Mouse (Mus musculus): ENCODE measurements at regions not wholly inside any gene's neighbourhood (a gene's known extent, or its start where the extent isn't known, plus 50 kb on each side); places are given as distances from the start of the nearest gene placed in this dataset.

GRCm38 (mm10) chr11:16559001-16559699, 50.9 kb upstream of the Sec61g start:
- peak; percentile 75 for ATAC-seq (replicated peaks; ENCODE audit: low FRiP score)
- Histone ChIP-seq H3K27me3 (replicated peaks; ENCODE audit: control insufficient read depth, insufficient read depth, low read length) (no peaks in the 10 kb centered on the region), H3K4me1 (replicated peaks; ENCODE audit: control insufficient read depth, insufficient read depth, low read length) (no peaks in the 10 kb centered on the region), H3K4me2 (peak overlapping the region; percentile 14; the same call in 1 of the 2 replicates), H3K9me3 (ENCODE audit: control insufficient read depth, low read length) (no peaks in the 10 kb centered on the region), H3K27ac (ENCODE audit: low read depth, low read length) (peak overlapping the region; percentile 52), H3K36me3 (ENCODE audit: control insufficient read depth, insufficient read depth, low read length) (no peaks in the 10 kb centered on the region), H3K9ac (ENCODE audit: low read depth, low read length) (no peak overlapping the region), H3K4me3 (ENCODE audit: low read depth, low read length) (no peak overlapping the region)
- peak; percentile 41 for DNase-seq (ENCODE audit: low spot score)
- 47% methylated on average over 16 of the region's 16 CpGs for WGBS

GRCm38 (mm10) chr11:16561727-16562126, 53.4 kb upstream of the Sec61g start:
- H3K27ac ChIP-seq (ENCODE audit: low read depth, low read length): no peak overlapping the region
- ATAC-seq (replicated peaks; ENCODE audit: low FRiP score) (no peak), DNase-seq (ENCODE audit: low spot score) (no peak)
- no peak overlapping the region for H3K9ac ChIP-seq (ENCODE audit: low read depth, low read length)
- H3K4me1 ChIP-seq (replicated peaks; ENCODE audit: control insufficient read depth, insufficient read depth, low read length): no peaks in the 10 kb centered on the region
- no peaks in the 10 kb centered on the region for H3K9me3 ChIP-seq (ENCODE audit: control insufficient read depth, low read length)
- 70% methylated on average over 4 of the region's 4 CpGs for WGBS
- no peak overlapping the region for H3K4me3 ChIP-seq (ENCODE audit: low read depth, low read length)
- H3K36me3 ChIP-seq (ENCODE audit: control insufficient read depth, insufficient read depth, low read length): no peaks in the 10 kb centered on the region
- no peak overlapping the region for H3K4me2 ChIP-seq
- no peaks in the 10 kb centered on the region for H3K27me3 ChIP-seq (replicated peaks; ENCODE audit: control insufficient read depth, insufficient read depth, low read length)

- no peak overlapping the region for H3K9ac ChIP-seq (ENCODE audit: low read depth, low read length)
- H3K4me3 ChIP-seq (ENCODE audit: low read depth, low read length): no peak overlapping the region
- H3K4me1 ChIP-seq (replicated peaks; ENCODE audit: control insufficient read depth, insufficient read depth, low read length): peaks cover 2% of the 10 kb centered on the region; the same call in 1 of the 2 replicates
- WGBS: 57% methylated on average over 4 of the region's 4 CpGs
- no peaks in the 10 kb centered on the region for H3K9me3 ChIP-seq (ENCODE audit: control insufficient read depth, low read length)
- no peak overlapping the region for H3K27ac ChIP-seq (ENCODE audit: low read depth, low read length)
- no peaks in the 10 kb centered on the region for H3K27me3 ChIP-seq (replicated peaks; ENCODE audit: control insufficient read depth, insufficient read depth, low read length)
- no peak overlapping the region for H3K4me2 ChIP-seq
- no peak for ATAC-seq (replicated peaks; ENCODE audit: low FRiP score)
- no peaks in the 10 kb centered on the region for H3K36me3 ChIP-seq (ENCODE audit: control insufficient read depth, insufficient read depth, low read length)
- DNase-seq (ENCODE audit: low spot score): no peak
These were observed 80.9 kb upstream of the Sec61g start for GRCm38 (mm10) chr11:16589085-16589680.

DNA sequence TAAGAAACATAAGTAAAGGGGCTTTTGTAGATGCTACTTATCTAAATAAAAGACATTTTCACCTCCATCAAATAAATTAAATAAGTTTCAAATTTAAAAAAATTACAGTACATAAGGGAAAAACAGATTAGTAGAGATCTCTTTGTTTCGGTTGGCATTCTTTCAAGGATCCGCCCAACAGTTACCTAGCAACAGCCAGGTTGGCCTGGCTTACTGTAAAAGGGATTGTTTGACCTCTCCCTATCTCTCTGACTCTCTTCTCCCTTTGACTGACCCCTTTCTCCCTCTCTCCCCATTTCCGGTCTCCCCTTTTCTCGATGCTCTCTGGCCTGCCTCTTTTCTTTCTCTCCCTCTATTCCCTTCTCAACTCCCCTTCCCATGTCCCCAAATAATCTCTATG, 82.3 kb upstream of the Sec61g start:
- Histone ChIP-seq H3K4me2 (no peak overlapping the region), H3K9me3 (ENCODE audit: control insufficient read depth, low read length) (no peaks in the 10 kb centered on the region), H3K9ac (ENCODE audit: low read depth, low read length) (no peak overlapping the region), H3K27me3 (replicated peaks; ENCODE audit: control insufficient read depth, insufficient read depth, low read length) (no peaks in the 10 kb centered on the region), H3K36me3 (ENCODE audit: control insufficient read depth, insufficient read depth, low read length) (no peaks in the 10 kb centered on the region), H3K27ac (ENCODE audit: low read depth, low read length) (no peak overlapping the region), H3K4me3 (ENCODE audit: low read depth, low read length) (no peak overlapping the region), H3K4me1 (replicated peaks; ENCODE audit: control insufficient read depth, insufficient read depth, low read length) (peaks cover 2% of the 10 kb centered on the region; the same call in 1 of the 2 replicates)
- DNase-seq (ENCODE audit: low spot score) (no peak), ATAC-seq (replicated peaks; ENCODE audit: low FRiP score) (no peak)
- 76% methylated on average over 4 of the region's 4 CpGs for WGBS

DNA sequence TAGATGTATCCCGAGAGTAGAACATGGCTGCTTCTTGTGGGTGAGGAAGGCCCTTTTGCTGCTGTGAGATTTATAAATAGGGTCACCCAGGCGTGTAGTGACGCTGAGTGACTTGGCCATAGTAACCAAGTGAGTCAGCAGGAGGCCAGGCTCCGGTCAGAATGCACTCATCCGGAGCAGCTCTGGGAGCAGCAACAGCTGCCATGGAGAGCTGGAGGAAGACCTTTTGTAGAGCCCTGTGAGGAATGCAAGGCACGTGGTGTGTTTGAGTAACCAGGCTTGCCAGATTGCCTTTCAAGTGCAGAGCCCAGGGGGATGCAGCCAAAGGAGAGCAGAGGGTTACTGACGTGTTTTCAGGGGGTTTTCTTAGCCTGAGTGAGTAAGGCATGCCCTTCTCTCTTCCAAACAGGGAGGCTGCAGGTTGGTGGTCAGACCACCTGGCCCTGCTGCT, 83.2 kb upstream of the Sec61g start:
- DNase-seq (ENCODE audit: low spot score) (no peak), ATAC-seq (replicated peaks; ENCODE audit: low FRiP score) (peak; percentile 71)
- Histone ChIP-seq H3K9me3 (ENCODE audit: control insufficient read depth, low read length) (no peaks in the 10 kb centered on the region), H3K4me3 (ENCODE audit: low read depth, low read length) (no peak overlapping the region), H3K27me3 (replicated peaks; ENCODE audit: control insufficient read depth, insufficient read depth, low read length) (no peaks in the 10 kb centered on the region), H3K4me2 (no peak overlapping the region), H3K27ac (ENCODE audit: low read depth, low read length) (peak overlapping the region; percentile 25; the same call in 1 of the 2 replicates), H3K4me1 (replicated peaks; ENCODE audit: control insufficient read depth, insufficient read depth, low read length) (peaks cover 2% of the 10 kb centered on the region; the same call in 1 of the 2 replicates), H3K9ac (ENCODE audit: low read depth, low read length) (no peak overlapping the region), H3K36me3 (ENCODE audit: control insufficient read depth, insufficient read depth, low read length) (no peaks in the 10 kb centered on the region)
- 22% methylated on average over 7 of the region's 7 CpGs for WGBS

DNA sequence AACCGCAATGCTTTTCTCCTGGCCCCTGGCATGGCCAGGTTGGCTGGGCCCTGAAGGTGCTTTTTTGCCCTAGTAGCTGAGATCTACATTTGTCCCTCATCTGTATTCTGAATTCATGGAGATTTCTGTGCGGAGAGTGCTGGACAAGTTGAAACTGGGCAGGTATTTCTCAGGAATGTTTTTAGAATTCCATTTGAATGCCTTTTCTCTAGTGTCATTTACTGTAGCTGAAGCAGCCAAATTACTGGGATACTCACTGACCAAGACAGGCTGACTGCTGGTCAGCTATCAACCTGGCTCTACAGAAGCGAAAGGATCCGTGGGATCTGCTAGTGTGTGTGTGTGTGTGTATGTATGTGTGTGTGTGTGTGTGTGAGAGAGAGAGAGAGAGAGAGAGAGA, 83.7 kb upstream of the Sec61g start:
- WGBS: 66% methylated on average over 4 of the region's 4 CpGs
- H3K36me3 ChIP-seq (ENCODE audit: control insufficient read depth, insufficient read depth, low read length): no peaks in the 10 kb centered on the region
- ATAC-seq (replicated peaks; ENCODE audit: low FRiP score) (no peak), DNase-seq (ENCODE audit: low spot score) (no peak)
- no peaks in the 10 kb centered on the region for H3K27me3 ChIP-seq (replicated peaks; ENCODE audit: control insufficient read depth, insufficient read depth, low read length)
- H3K27ac ChIP-seq (ENCODE audit: low read depth, low read length): peak overlapping the region; percentile 25; the same call in 1 of the 2 replicates
- no peaks in the 10 kb centered on the region for H3K9me3 ChIP-seq (ENCODE audit: control insufficient read depth, low read length)
- H3K4me1 ChIP-seq (replicated peaks; ENCODE audit: control insufficient read depth, insufficient read depth, low read length): peaks cover 2% of the 10 kb centered on the region; the same call in 1 of the 2 replicates
- no peak overlapping the region for H3K4me3 ChIP-seq (ENCODE audit: low read depth, low read length)
- no peak overlapping the region for H3K4me2 ChIP-seq
- H3K9ac ChIP-seq (ENCODE audit: low read depth, low read length): no peak overlapping the region

GRCm38 (mm10) chr11:16592766-16593165, 84.5 kb upstream of the Sec61g start:
- Histone ChIP-seq H3K36me3 (ENCODE audit: control insufficient read depth, insufficient read depth, low read length) (no peaks in the 10 kb centered on the region), H3K9ac (ENCODE audit: low read depth, low read length) (no peak overlapping the region), H3K4me2 (no peak overlapping the region), H3K9me3 (ENCODE audit: control insufficient read depth, low read length) (no peaks in the 10 kb centered on the region), H3K27me3 (replicated peaks; ENCODE audit: control insufficient read depth, insufficient read depth, low read length) (no peaks in the 10 kb centered on the region), H3K27ac (ENCODE audit: low read depth, low read length) (no peak overlapping the region), H3K4me3 (ENCODE audit: low read depth, low read length) (no peak overlapping the region), H3K4me1 (replicated peaks; ENCODE audit: control insufficient read depth, insufficient read depth, low read length) (peaks cover 2% of the 10 kb centered on the region; the same call in 1 of the 2 replicates)
- DNase-seq (ENCODE audit: low spot score): no peak
- ATAC-seq (replicated peaks; ENCODE audit: low FRiP score): no peak; the same call in 1 of the 2 replicates
- WGBS: 84% methylated on average over 5 of the region's 5 CpGs

- H3K4me3 ChIP-seq (ENCODE audit: low read depth, low read length): no peak overlapping the region
- H3K4me2 ChIP-seq: no peak overlapping the region
- H3K9ac ChIP-seq (ENCODE audit: low read depth, low read length): no peak overlapping the region
- H3K9me3 ChIP-seq (ENCODE audit: control insufficient read depth, low read length): no peaks in the 10 kb centered on the region
- H3K27ac ChIP-seq (ENCODE audit: low read depth, low read length): no peak overlapping the region
- H3K4me1 ChIP-seq (replicated peaks; ENCODE audit: control insufficient read depth, insufficient read depth, low read length): peaks cover 2% of the 10 kb centered on the region; the same call in 1 of the 2 replicates
- H3K36me3 ChIP-seq (ENCODE audit: control insufficient read depth, insufficient read depth, low read length): no peaks in the 10 kb centered on the region
- no peak for DNase-seq (ENCODE audit: low spot score)
- no peaks in the 10 kb centered on the region for H3K27me3 ChIP-seq (replicated peaks; ENCODE audit: control insufficient read depth, insufficient read depth, low read length)
- 59% methylated on average over 1 of the region's 1 CpGs for WGBS
- no peak for ATAC-seq (replicated peaks; ENCODE audit: low FRiP score)
These were observed 86.5 kb upstream of the Sec61g start for GRCm38 (mm10) chr11:16594832-16595231.

Data from liver, embryonic 11.5 days (tissue).